Mouse (Mus musculus): ENCODE measurements at regions not wholly inside any gene's neighbourhood (a gene's known extent, or its start where the extent isn't known, plus 50 kb on each side); places are given as distances from the start of the nearest gene placed in this dataset.

DNA sequence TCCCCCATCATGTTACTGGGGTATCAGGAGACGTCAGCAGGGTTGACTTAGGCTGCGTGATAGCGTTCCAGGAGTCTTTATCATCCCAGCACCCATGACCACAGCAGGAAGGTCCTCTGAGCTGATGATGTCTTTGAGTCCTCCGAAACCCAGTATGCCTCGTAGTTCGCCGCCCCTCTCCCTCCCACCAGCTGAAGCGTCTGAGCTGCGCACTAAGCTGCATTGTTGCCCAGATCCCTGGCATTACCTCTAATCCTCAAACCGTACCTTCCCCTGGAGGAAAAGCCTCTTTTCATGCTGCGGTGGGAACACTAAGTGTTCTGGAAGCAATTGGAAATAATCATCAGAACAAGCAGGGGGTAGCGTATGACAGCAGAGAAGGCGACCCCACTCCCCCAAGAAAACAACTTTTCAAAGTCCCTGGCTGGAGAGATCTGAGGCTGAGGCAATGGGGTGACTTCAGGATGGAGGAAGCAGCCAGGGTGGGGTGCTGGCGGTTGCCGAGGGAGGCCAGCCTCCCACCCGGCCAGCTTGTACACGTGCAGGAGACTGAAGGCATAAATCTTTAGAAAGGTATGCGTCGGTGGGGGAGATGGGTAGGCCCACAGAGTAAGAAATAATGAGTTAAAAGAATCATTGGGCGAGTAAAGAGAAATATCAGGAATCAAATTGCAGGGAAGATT, 93.7 kb upstream of the Lrfn2 start:
- no peak overlapping the region for H3K4me3 ChIP-seq
- no peaks in the 10 kb centered on the region for H3K9me3 ChIP-seq
- no peaks in the 10 kb centered on the region for H3K27me3 ChIP-seq
- 59% methylated on average over 20 of the region's 20 CpGs for WGBS
- no peak overlapping the region for H3K4me2 ChIP-seq
- ATAC-seq (ENCODE audit: insufficient number of reproducible peaks, low FRiP score, low TSS enrichment, low read depth), result no peak
- H3K9ac ChIP-seq, result no peak overlapping the region
- no peak overlapping the region for H3K27ac ChIP-seq
- H3K4me1 ChIP-seq, result no peaks in the 10 kb centered on the region
- H3K36me3 ChIP-seq, result no peaks in the 10 kb centered on the region

DNA sequence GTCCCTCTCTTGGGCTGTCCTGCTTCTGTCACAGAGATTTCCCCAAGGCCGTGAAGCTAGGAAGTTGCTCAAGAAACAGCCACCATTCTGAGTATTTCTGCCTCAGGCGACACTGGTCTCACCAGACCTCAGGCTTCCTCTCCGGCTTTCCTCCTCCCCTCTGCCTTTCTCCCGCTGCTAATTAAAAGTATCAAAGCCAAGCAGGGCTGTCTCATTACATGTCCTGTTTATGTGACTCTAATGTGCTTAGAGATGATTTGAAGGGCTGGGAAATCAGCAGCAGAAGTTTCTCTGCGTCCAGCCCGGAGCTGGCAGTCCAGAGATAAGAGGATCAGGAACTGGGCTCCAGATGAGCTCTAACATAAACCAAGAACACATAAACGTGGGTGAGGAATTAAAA, 84.3 kb upstream of the Lrfn2 start:
- Histone ChIP-seq H3K4me3 (no peak overlapping the region), H3K4me1 (no peaks in the 10 kb centered on the region), H3K4me2 (no peak overlapping the region), H3K9ac (no peak overlapping the region), H3K36me3 (no peaks in the 10 kb centered on the region), H3K27ac (no peak overlapping the region), H3K9me3 (no peaks in the 10 kb centered on the region), H3K27me3 (no peaks in the 10 kb centered on the region)
- 20% methylated on average over 7 of the region's 7 CpGs for WGBS
- ATAC-seq (ENCODE audit: insufficient number of reproducible peaks, low FRiP score, low TSS enrichment, low read depth), result no peak

DNA sequence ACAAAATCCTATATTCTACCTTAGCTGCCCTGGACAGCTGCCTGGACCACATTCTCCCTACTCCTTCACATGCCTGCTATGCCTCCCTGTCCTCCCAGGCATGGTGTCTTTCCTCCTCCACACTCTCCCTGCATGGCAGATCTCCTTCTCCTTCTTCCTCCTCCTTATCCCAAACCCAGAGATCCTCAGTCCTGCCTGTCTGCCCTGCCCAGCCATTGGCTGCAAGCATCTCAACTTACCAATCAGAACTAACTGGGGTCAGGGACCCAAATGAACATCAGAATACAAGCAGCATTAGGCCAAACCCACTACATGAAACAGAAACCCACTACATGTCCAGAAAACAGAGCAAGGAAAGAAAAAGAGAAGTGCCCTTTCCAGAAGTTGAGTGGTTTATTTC, 81.3 kb upstream of the Lrfn2 start:
- Histone ChIP-seq H3K27me3 (no peaks in the 10 kb centered on the region), H3K4me3 (no peak overlapping the region), H3K36me3 (no peaks in the 10 kb centered on the region), H3K4me1 (no peaks in the 10 kb centered on the region), H3K27ac (no peak overlapping the region), H3K9ac (no peak overlapping the region), H3K9me3 (no peaks in the 10 kb centered on the region), H3K4me2 (no peak overlapping the region)
- ATAC-seq (ENCODE audit: insufficient number of reproducible peaks, low FRiP score, low TSS enrichment, low read depth), result no peak

DNA sequence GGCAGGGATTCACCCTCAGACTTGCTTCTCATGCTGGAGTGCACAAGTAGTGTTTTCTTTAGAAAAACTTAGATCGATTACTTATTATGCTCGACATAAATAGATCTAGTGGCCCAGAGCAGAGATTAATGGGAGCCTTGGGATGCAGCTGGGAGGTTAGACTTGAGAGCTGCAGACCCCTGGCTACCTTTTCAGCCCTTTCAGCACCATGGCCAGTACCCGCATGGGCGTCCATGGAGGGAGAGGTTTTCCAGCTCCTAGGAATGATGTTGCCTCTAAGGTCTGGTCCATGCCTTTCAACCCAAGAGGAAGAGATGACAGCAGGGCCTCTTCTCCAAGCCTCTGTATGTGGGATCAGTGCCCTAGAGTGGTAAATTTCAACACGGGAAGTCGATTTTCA, 73.3 kb upstream of the Lrfn2 start:
- no peaks in the 10 kb centered on the region for H3K9me3 ChIP-seq
- no peaks in the 10 kb centered on the region for H3K36me3 ChIP-seq
- H3K4me3 ChIP-seq, result no peak overlapping the region
- no peak for ATAC-seq (ENCODE audit: insufficient number of reproducible peaks, low FRiP score, low TSS enrichment, low read depth)
- H3K27me3 ChIP-seq, result no peaks in the 10 kb centered on the region
- no peak overlapping the region for H3K4me2 ChIP-seq
- no peak overlapping the region for H3K27ac ChIP-seq
- WGBS, result 46% methylated on average over 6 of the region's 6 CpGs
- no peak overlapping the region for H3K9ac ChIP-seq
- H3K4me1 ChIP-seq, result no peaks in the 10 kb centered on the region

DNA sequence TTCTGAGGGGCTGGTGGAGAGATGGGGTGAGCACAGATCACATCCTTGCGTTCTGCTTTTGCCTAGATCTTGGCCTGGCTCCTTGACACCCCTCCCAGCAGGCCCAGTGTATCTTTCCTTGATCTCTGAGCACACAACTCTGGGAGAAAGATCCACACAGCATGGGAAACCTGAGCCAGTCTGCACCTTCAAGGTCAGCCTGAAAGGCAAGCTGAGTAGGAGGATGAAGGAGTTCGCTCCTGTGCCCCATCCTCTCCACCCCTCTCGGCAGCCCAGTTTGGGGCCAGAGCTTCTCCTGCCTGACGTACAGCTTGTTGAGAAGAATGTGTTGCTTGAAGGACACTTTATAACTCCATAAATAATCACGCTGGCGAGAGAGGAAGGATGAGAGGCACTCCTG, 61.7 kb upstream of the Lrfn2 start:
- Histone ChIP-seq H3K4me3 (no peak overlapping the region), H3K9me3 (no peaks in the 10 kb centered on the region), H3K9ac (no peak overlapping the region), H3K27ac (no peak overlapping the region), H3K27me3 (no peaks in the 10 kb centered on the region), H3K36me3 (no peaks in the 10 kb centered on the region), H3K4me1 (no peaks in the 10 kb centered on the region), H3K4me2 (no peak overlapping the region)
- ATAC-seq (ENCODE audit: insufficient number of reproducible peaks, low FRiP score, low TSS enrichment, low read depth), result no peak
- WGBS, result 48% methylated on average over 5 of the region's 6 CpGs

GRCm38 (mm10) chr17:48877505-48877904, 54.7 kb upstream of the Lrfn2 start:
- Histone ChIP-seq H3K27ac (no peak overlapping the region), H3K9me3 (no peaks in the 10 kb centered on the region), H3K27me3 (no peaks in the 10 kb centered on the region), H3K4me1 (no peaks in the 10 kb centered on the region), H3K9ac (no peak overlapping the region), H3K36me3 (no peaks in the 10 kb centered on the region), H3K4me2 (no peak overlapping the region), H3K4me3 (no peak overlapping the region)
- ATAC-seq (ENCODE audit: insufficient number of reproducible peaks, low FRiP score, low TSS enrichment, low read depth), result no peak
- WGBS, result 64% methylated on average over 8 of the region's 8 CpGs

GRCm38 (mm10) chr17:48880590-48880989, 51.6 kb upstream of the Lrfn2 start:
- no peaks in the 10 kb centered on the region for H3K9me3 ChIP-seq
- 83% methylated on average over 3 of the region's 3 CpGs for WGBS
- no peak overlapping the region for H3K4me3 ChIP-seq
- ATAC-seq (ENCODE audit: insufficient number of reproducible peaks, low FRiP score, low TSS enrichment, low read depth), result no peak
- no peak overlapping the region for H3K27ac ChIP-seq
- H3K9ac ChIP-seq, result no peak overlapping the region
- no peaks in the 10 kb centered on the region for H3K27me3 ChIP-seq
- no peaks in the 10 kb centered on the region for H3K4me1 ChIP-seq
- H3K36me3 ChIP-seq, result no peaks in the 10 kb centered on the region
- no peak overlapping the region for H3K4me2 ChIP-seq

GRCm38 (mm10) chr17:48881946-48882345, 50.2 kb upstream of the Lrfn2 start:
- H3K4me3 ChIP-seq, result no peak overlapping the region
- no peaks in the 10 kb centered on the region for H3K4me1 ChIP-seq
- no peak for ATAC-seq (ENCODE audit: insufficient number of reproducible peaks, low FRiP score, low TSS enrichment, low read depth)
- H3K27me3 ChIP-seq, result no peaks in the 10 kb centered on the region
- no peak overlapping the region for H3K9ac ChIP-seq
- WGBS, result 60% methylated on average over 5 of the region's 5 CpGs
- no peaks in the 10 kb centered on the region for H3K36me3 ChIP-seq
- no peak overlapping the region for H3K27ac ChIP-seq
- H3K4me2 ChIP-seq, result no peak overlapping the region
- H3K9me3 ChIP-seq, result no peaks in the 10 kb centered on the region
